Mouse (Mus musculus) ES-E14 (cell line): ENCODE results near the gene Endou.

Experiments used
- CHD2 ChIP-seq: IDR thresholded peaks from 2 replicates; pipeline ENCODE4 v1.6.1; 2014; ENCODE audit warnings: mild to moderate bottlenecking, low read depth, low read length, inconsistent platforms
- HCFC1 ChIP-seq: IDR thresholded peaks from 2 replicates; pipeline ENCODE4 v1.6.1; 2012; ENCODE audit warnings: low read length, inconsistent platforms, borderline replicate concordance; ENCODE audit not compliant: insufficient read depth
- MAFK ChIP-seq: IDR thresholded peaks from 2 replicates; pipeline ENCODE4 v1.6.1; 2014; ENCODE audit warnings: mild to moderate bottlenecking, low read depth, low read length, inconsistent platforms; ENCODE audit not compliant: insufficient read depth
- ZNF384 ChIP-seq: IDR thresholded peaks from 2 replicates; pipeline ENCODE4 v1.6.1; 2012; ENCODE audit warnings: low read depth, low read length, inconsistent platforms

DNA sequence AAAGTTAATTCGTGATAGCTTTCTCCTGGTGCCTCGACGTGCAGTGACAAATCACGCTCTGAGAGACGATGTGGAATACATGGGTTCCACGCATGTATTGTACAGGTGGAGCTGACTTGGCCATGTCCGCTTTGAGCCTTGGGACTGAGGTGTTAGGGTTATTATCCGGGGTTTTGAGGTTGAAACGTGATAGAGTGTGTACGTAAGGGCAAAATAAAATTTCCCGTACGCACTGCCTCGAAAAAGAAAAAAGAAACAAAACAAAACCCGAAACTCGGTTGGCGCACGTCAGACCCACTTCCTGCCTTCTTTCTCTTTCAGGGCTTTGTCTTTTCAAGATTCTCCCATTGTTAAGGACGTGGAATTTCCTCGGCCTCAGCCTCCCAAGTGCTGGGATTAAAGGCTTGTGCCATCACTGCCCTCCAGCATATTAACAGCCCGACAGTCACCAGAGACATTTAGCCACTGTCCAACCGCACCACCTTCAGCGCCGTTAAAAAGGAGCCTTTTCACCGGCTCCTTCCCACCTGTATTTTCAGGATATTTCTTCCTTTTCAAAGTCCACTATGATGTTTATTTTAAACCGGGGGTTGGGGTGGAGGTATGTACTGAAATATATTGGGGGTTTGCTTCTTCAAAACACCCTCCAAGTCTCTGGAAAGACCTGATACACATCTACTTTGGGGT is 65.2 kb downstream of the Endou start:
- TF ChIP-seq CHD2 (no peak), HCFC1 (no peak), MAFK (no peak), ZNF384 (no peak)
